Mouse (Mus musculus): ENCODE measurements at regions not wholly inside any gene's neighbourhood (a gene's known extent, or its start where the extent isn't known, plus 50 kb on each side); places are given as distances from the start of the nearest gene placed in this dataset.

GRCm38 (mm10) chr9:31999760-32000159 is 86.5 kb upstream of the Barx2 start:
- peaks cover 14% of the 10 kb centered on the region; the same call in 1 of the 2 replicates for H3K4me1 ChIP-seq (replicated peaks; ENCODE audit: control insufficient read depth, insufficient read depth, low read length)
- H3K4me2 ChIP-seq (replicated peaks; ENCODE audit: low read depth) = no peak overlapping the region
- H3K27ac ChIP-seq (ENCODE audit: low read depth, low read length) = no peak overlapping the region
- no peaks in the 10 kb centered on the region for H3K9me3 ChIP-seq (ENCODE audit: control insufficient read depth)
- no peaks in the 10 kb centered on the region for H3K36me3 ChIP-seq (ENCODE audit: control insufficient read depth, insufficient read depth)
- no peak for TF ChIP-seq CTCF (IDR thresholded peaks at IDR 0.05; ENCODE audit: low read depth)
- no peak overlapping the region for H3K9ac ChIP-seq (ENCODE audit: low read depth, low read length)
- no peak for ATAC-seq
- no peak overlapping the region for H3K4me3 ChIP-seq (ENCODE audit: low read depth, low read length)
- no peaks in the 10 kb centered on the region for H3K27me3 ChIP-seq (replicated peaks; ENCODE audit: control insufficient read depth, insufficient read depth, low read length)
- WGBS = 21% methylated on average over 1 of the region's 1 CpGs

- whole genome bisulfite sequencing = 24% methylated on average over 4 of the region's 4 CpGs
- peaks cover 15% of the 10 kb centered on the region; the same call in 1 of the 2 replicates for H3K4me1 ChIP-seq (replicated peaks; ENCODE audit: control insufficient read depth, insufficient read depth, low read length)
- no peak overlapping the region for H3K4me3 ChIP-seq (ENCODE audit: low read depth, low read length)
- no peak overlapping the region for H3K4me2 ChIP-seq (replicated peaks; ENCODE audit: low read depth)
- TF ChIP-seq CTCF (IDR thresholded peaks at IDR 0.05; ENCODE audit: low read depth) = no peak
- peak; percentile 87 for ATAC-seq
- H3K36me3 ChIP-seq (ENCODE audit: control insufficient read depth, insufficient read depth) = no peaks in the 10 kb centered on the region
- H3K9me3 ChIP-seq (ENCODE audit: control insufficient read depth) = no peaks in the 10 kb centered on the region
- H3K9ac ChIP-seq (ENCODE audit: low read depth, low read length) = no peak overlapping the region
- no peaks in the 10 kb centered on the region for H3K27me3 ChIP-seq (replicated peaks; ENCODE audit: control insufficient read depth, insufficient read depth, low read length)
- H3K27ac ChIP-seq (ENCODE audit: low read depth, low read length) = no peak overlapping the region
Measured at GRCm38 (mm10) chr9:32002924-32003323, 89.7 kb upstream of the Barx2 start.

DNA sequence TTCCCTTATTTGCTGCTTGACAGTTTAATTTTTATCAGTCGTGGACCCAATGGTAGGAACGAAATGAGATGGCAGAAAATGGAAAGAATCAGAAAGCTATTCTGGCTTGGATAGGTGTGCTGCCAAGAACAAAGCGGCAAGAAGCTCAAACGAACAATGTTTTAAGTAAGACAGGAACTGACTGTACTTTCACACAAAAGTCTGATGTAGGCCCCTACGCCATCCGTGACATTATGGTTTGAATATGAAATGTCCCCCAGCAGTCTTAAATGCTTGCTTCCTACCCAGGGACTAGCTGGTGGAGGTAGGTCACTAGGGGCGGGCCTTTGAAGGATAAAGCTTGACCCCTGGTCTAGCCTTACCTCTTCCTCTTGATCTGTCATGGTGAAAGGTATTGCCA is 90.5 kb upstream of the Barx2 start:
- 94% methylated on average over 7 of the region's 7 CpGs for WGBS
- Histone ChIP-seq H3K36me3 (ENCODE audit: control insufficient read depth, insufficient read depth) (no peaks in the 10 kb centered on the region), H3K9me3 (ENCODE audit: control insufficient read depth) (no peaks in the 10 kb centered on the region), H3K4me2 (replicated peaks; ENCODE audit: low read depth) (no peak overlapping the region), H3K9ac (ENCODE audit: low read depth, low read length) (no peak overlapping the region), H3K4me1 (replicated peaks; ENCODE audit: control insufficient read depth, insufficient read depth, low read length) (peaks cover 13% of the 10 kb centered on the region; the same call in 1 of the 2 replicates), H3K27me3 (replicated peaks; ENCODE audit: control insufficient read depth, insufficient read depth, low read length) (no peaks in the 10 kb centered on the region), H3K4me3 (ENCODE audit: low read depth, low read length) (no peak overlapping the region), H3K27ac (ENCODE audit: low read depth, low read length) (no peak overlapping the region)
- TF ChIP-seq CTCF (IDR thresholded peaks at IDR 0.05; ENCODE audit: low read depth) = no peak
- no peak for ATAC-seq

- no peak overlapping the region for H3K27ac ChIP-seq (ENCODE audit: low read depth, low read length)
- H3K4me2 ChIP-seq (replicated peaks; ENCODE audit: low read depth) = no peak overlapping the region
- ATAC-seq = peak; percentile 22; the same call in 1 of the 2 replicates
- H3K9ac ChIP-seq (ENCODE audit: low read depth, low read length) = no peak overlapping the region
- WGBS = 55% methylated on average over 9 of the region's 9 CpGs
- H3K27me3 ChIP-seq (replicated peaks; ENCODE audit: control insufficient read depth, insufficient read depth, low read length) = no peaks in the 10 kb centered on the region
- H3K9me3 ChIP-seq (ENCODE audit: control insufficient read depth) = no peaks in the 10 kb centered on the region
- H3K4me1 ChIP-seq (replicated peaks; ENCODE audit: control insufficient read depth, insufficient read depth, low read length) = peaks cover 13% of the 10 kb centered on the region; the same call in 1 of the 2 replicates
- no peak for TF ChIP-seq CTCF (IDR thresholded peaks at IDR 0.05; ENCODE audit: low read depth)
- no peaks in the 10 kb centered on the region for H3K36me3 ChIP-seq (ENCODE audit: control insufficient read depth, insufficient read depth)
- no peak overlapping the region for H3K4me3 ChIP-seq (ENCODE audit: low read depth, low read length)
Measured at GRCm38 (mm10) chr9:32005348-32005747, 92.1 kb upstream of the Barx2 start.

GRCm38 (mm10) chr9:32006350-32006749 is 93.1 kb upstream of the Barx2 start:
- Histone ChIP-seq H3K4me2 (replicated peaks; ENCODE audit: low read depth) (peak overlapping the region; percentile 21; the same call in 1 of the 2 replicates), H3K36me3 (ENCODE audit: control insufficient read depth, insufficient read depth) (no peaks in the 10 kb centered on the region), H3K27me3 (replicated peaks; ENCODE audit: control insufficient read depth, insufficient read depth, low read length) (no peaks in the 10 kb centered on the region), H3K9ac (ENCODE audit: low read depth, low read length) (no peak overlapping the region), H3K27ac (ENCODE audit: low read depth, low read length) (no peak overlapping the region), H3K4me1 (replicated peaks; ENCODE audit: control insufficient read depth, insufficient read depth, low read length) (peaks cover 13% of the 10 kb centered on the region; the same call in 1 of the 2 replicates), H3K4me3 (ENCODE audit: low read depth, low read length) (no peak overlapping the region), H3K9me3 (ENCODE audit: control insufficient read depth) (no peaks in the 10 kb centered on the region)
- WGBS = 24% methylated on average over 4 of the region's 4 CpGs
- TF ChIP-seq CTCF (IDR thresholded peaks at IDR 0.05; ENCODE audit: low read depth) = no peak
- ATAC-seq = no peak

DNA sequence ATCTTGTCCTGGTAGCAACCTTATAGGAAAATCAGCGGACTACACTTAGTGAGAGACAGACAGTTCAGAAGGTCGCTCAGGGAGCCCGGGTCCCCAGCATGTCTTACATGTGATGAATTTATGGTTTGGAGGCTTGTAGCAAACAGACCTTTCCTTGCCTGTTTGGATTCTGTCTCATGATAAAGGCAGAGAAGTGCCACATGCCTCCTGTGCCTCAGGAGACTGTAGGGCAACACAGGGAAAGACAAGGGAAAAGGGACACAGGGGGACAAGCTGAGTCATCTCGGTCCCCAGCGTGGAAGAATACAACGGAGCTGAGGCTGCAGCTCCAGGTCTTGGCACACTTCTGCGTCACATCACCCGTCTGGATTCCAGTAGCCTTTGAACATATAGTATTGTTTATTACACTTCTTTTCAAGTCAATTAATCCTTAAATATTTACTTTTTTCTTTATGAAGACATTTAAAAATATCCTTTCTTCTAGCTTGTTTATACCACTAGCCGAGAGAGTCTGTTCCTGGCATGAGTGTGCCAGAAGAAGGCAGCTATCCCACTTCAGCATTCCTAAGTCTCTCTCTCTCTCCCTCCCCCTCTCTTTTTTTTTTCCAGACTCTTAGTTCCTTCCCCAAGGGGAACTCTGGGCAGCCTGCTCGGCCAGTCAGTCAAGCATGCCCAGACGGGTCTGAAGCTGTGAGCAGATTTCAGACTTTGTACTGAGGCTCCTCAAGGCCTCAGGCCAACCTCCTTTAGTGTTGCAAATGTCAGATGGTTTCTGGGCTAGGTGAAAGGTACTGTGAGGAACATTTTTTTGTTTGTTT is 97.9 kb upstream of the Barx2 start:
- Histone ChIP-seq H3K36me3 (ENCODE audit: control insufficient read depth, insufficient read depth) (no peaks in the 10 kb centered on the region), H3K9me3 (ENCODE audit: control insufficient read depth) (no peaks in the 10 kb centered on the region), H3K4me3 (ENCODE audit: low read depth, low read length) (no peak overlapping the region), H3K4me2 (replicated peaks; ENCODE audit: low read depth) (no peak overlapping the region; the same call in 1 of the 2 replicates), H3K9ac (ENCODE audit: low read depth, low read length) (no peak overlapping the region), H3K27ac (ENCODE audit: low read depth, low read length) (no peak overlapping the region), H3K4me1 (replicated peaks; ENCODE audit: control insufficient read depth, insufficient read depth, low read length) (peaks cover 4% of the 10 kb centered on the region; the same call in 1 of the 2 replicates), H3K27me3 (replicated peaks; ENCODE audit: control insufficient read depth, insufficient read depth, low read length) (no peaks in the 10 kb centered on the region)
- 19% methylated on average over 11 of the region's 11 CpGs for WGBS
- ATAC-seq = peak; percentile 86
- no peak for TF ChIP-seq CTCF (IDR thresholded peaks at IDR 0.05; ENCODE audit: low read depth)

All from intestine, postnatal 0 days (tissue).